Mouse (Mus musculus): ENCODE data around the gene Apoa2.
A peak's percentile ranks its signal among the peaks of the same experiment; 100 is the strongest.

Gene Apoa2

DNA sequence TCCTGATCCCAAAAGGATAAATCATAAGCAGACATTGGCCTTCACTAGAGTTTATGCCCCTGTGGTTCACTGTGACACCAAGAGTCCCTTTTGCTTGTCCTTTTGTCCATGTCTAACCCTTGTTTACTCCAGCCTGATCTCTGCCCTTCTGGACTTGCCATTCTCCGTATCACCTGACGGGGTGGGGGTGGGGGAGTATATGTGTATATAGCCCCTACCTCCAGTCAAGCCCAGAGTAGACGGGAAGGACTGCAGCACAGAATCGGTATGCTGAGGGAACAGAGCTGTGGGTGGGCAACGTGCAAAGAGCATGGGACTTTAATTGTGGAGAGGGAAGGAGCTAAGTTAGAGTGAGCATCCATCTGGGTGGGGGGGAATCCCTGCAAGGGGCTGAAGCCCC, at the start of gene Apoa2:
Apoa2 (plus strand) TSS at position 198 of the 400 bp plus-strand sequence.
- DNase-seq (ENCODE audit: low spot score in 2 of 2): no peak

GRCm38 (mm10) chr1:171179487-171180171, 45.2 kb upstream of the Apoa2 start:
- DNase-seq (ENCODE audit: low spot score in 2 of 2): no peak

DNA sequence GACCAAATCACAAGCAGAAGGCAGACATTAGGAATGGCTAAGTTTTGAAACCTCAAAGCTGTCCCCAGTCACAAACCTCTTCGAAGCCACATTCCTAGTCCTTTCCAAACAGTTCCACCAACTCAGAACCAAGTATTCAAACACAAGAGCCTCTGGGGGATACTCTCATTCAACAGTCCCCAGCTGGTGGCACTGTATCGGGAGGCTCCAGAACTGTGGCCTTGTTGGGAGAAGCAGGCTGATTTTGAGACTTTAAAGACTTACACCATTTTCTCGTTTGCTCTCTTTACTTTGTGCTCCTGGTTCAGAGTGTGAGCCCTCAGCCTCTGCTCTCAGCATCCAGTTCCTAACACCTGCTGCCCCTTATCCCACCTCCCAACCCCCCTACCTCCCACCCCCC, 41.8 kb upstream of the Apoa2 start:
- DNase-seq (ENCODE audit: low spot score in 2 of 2): no peak

DNA sequence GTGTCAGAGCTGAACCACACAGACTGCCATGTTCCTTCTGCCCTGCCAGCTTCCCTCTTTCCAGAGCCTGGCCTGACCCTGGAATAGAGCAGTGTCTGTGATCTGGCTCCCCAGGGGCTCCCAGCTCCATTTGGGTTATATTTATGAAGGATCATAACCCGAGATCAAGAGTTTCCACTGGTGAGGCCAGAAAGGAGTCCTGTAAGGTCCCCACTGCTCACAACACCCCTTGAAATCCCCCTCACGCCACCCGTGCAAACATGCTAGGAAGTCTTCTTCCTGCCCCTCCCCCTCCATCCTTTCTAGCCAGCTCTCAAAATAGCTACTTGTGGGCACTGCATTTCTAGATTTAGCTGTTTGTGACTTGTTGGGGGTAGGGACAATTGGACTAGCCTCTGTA, 41.2 kb upstream of the Apoa2 start:
- DNase-seq (ENCODE audit: low spot score in 2 of 2): no peak

DNA sequence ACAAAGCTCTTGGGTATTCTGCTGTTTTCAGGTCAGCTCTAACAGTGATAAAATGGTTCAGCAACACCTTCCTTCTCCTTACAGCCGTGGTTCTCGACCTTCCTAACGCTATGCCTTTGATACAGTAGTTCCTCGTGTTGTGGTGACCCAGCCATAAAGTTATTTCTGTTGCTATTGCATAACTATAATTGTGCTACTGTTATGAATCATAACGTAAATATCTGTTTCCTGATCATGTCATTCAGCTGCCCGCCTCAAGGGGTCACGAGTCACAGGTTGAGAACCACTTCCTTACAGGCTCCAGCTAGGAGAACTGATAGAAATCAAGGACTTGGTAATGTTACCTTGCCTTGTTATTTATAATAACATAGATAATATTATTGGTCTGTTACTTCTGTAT, 40.5 kb upstream of the Apoa2 start:
- no peak for DNase-seq (ENCODE audit: low spot score in 2 of 2)

- DNase-seq (ENCODE audit: low spot score in 2 of 2): no peak
Observed at GRCm38 (mm10) chr1:171185655-171186054, 39.2 kb upstream of the Apoa2 start.

DNA sequence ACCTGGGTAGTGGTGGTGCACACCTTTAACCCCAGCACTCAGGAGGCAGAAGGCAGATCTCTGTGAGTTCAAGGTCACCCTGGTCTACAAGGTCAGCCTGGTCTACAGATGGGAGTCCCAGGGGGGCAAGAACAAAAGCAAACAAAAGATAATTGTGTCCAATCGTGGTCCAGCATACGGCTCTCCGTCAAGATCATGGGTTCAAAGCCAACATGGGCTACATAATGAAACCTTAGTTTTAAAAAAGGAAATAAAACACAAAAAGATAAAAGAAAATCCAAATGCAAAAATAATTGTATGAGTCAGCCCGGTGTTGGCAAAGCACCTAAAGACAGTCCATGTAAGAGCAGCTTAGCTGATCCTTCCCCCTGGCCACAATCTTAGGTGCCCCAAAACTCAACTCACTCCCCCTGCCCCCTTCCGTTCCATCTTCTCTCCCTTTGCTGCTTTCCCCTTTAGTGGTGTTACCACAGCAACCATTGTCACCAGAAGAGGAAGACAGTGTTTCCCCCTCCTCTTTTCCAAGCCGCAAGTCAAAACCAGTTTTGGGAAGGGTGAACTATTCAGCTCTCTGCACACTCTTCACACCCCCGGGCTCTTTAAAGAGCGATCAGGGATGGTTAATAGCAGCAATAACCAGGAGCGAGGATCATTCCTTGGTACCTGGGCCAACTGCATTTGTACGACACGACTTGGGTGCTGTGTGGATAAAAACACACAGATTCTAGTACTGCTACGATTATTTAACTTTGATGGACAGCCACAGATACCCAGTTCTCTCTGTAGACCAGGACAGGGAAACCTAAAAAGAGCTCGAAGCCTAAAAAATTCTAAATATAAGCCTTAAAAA, 36.8 kb upstream of the Apoa2 start:
- DNase-seq (ENCODE audit: low spot score in 2 of 2): no peak

DNA sequence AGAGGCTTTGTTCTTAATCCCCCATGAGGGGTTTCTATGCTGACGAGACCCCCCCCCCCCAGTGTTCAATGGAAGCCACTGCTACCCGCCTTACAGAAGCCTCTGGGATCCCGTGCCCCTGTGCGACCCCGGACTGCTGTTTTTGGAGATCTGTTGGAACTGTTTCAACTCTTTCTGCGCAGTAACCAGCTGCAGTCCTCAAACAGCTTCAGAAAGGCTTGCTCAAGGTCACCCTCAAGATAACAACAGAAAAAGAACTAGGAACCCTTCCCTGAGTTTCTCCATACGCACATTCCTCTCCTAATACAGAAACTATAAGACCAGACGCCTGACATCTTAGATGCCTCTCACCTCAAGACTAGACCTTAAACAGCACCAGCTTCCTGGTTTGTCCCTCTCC, 35.8 kb upstream of the Apoa2 start:
- no peak for DNase-seq (ENCODE audit: low spot score in 2 of 2)

DNA sequence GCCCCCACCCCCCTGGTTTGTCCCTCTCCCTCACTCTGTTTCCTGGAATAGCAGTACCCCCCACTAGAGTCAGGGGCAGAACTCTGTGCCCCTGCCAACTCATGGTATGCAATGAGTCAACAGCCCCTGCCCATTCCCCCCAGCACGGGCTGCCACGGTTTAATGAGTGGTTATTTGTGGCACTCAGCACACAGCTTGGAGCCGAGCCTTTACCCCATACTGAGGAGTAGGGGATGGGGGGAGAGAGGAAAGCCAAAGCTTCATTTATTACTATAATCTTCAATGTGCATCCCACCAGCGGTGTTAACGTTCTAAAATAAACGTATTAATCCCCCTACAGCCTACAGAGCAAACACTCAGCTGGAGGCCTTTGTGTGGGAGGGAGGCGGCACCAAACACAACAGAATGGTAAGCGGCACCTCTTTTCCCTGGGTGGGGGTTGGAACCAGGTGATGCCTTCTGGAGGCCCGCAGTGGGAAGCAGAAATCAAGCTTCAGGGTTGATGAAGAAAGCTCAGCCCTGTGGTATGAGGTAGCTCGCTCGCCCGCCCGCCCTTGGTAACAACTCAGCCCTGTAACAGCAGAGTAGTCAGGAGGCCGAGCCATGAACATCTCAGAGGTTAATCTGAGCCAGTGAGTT, 35.3 kb upstream of the Apoa2 start:
- DNase-seq (ENCODE audit: low spot score in 2 of 2): no peak

DNA sequence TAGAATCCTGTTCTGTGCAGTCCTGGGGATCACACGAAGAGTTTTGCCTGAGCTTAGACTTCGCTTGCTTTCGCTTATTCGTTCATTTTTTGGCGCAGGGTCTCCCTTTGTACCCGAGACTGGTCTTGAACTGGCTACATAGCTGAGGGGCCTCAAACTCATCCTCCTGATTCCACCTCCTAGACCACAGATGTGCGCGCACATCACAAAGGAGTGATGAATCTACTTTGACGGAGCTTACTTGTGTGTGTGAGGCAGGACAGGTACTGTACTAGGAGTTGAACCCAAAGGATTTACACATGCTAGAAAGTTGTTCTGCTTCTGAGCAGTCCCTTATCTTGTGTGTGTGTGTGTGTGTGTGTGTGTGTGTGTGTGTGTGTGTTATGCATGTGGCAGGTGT, 34.0 kb upstream of the Apoa2 start:
- no peak for DNase-seq (ENCODE audit: low spot score in 2 of 2)

DNA sequence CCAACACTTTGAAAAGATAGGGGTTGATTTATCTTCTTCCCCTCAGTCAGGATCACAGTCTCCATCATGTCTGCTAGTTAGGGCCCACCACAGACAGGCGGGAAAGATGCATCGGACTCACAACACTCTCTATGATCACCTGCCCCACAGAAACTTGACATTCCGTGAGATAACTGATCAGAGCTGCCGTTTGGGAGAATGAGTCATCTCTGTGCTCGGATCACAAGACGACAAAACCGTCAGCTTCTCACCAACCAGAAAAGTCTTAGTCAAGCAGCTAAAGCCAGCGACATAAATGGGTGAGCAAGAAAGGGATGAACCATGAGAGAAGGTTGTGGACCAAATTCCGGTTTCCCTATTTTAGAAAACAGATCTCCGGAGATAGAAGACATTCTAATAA, 32.6 kb upstream of the Apoa2 start:
- no peak for DNase-seq (ENCODE audit: low spot score in 2 of 2)

DNA sequence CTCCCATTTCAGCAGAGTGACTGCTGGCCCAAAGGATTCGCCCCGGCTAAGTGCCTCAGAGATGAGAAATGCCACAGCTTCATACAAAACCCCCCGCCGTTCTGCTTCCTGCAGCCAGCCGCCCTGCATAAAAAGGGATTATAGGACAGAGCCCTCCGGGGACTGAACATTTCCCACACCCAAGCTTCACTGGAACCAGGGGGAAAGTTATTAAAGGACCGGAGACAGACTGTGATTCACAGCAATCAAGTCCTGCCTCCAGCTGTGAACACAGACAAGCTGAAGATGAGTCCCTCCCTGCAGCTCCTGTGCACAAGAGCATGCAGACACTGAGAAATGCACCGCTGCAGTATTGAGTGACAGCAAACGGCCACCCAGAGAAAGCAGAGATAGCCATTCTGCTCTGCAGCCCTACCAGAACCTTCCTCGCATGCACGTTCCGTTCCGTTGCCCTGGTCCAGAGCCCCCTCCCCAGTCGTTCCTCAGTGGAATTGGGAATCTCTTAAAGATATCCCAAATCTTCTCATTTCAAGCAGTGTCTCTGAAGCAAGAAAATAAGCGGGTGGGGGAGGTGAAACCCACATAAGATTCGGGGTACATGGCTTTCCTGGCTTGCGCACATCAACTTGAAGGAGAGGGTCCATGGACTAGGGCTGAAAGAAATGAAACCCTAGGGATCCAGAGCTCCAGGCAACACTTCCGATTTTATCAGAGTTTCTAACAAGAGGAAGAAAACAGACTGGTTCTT, 31.6 kb upstream of the Apoa2 start:
- no peak for DNase-seq (ENCODE audit: low spot score in 2 of 2)

GRCm38 (mm10) chr1:171193911-171194830, 30.7 kb upstream of the Apoa2 start:
- no peak for DNase-seq (ENCODE audit: low spot score in 2 of 2)

GRCm38 (mm10) chr1:171195046-171195822, 29.6 kb upstream of the Apoa2 start:
- DNase-seq (ENCODE audit: low spot score in 2 of 2): no peak

GRCm38 (mm10) chr1:171195887-171196397, 28.9 kb upstream of the Apoa2 start, which contains the start of gene Pcp4l1:
Gene Pcp4l1 (minus strand): TSS chr1:171196268.
- DNase-seq (ENCODE audit: low spot score in 2 of 2): peak; percentile 29 to 55

DNA sequence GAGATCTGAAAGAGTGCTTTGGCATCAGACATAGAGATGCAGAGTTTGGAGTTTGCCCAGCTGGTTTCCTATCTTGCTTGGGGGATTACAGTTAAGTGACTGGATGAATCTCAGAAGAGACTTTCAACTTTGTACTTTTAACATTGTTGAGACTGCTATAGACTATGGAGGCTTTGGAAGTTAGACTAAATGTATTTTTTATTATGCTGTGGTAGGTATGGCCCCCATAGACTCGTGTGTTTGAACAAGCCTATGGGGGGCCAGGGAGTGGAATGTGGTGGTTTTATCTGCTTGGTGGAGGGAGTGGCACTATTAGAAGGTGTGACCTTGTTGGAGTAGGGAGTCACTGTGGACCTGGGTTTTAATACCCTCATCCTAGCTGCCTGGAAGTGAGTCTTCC, 25.3 kb upstream of the Apoa2 start:
- DNase-seq (ENCODE audit: low spot score in 2 of 2): no peak

GRCm38 (mm10) chr1:171200769-171201168, 24.1 kb upstream of the Apoa2 start:
- no peak for DNase-seq (ENCODE audit: low spot score in 2 of 2)

- no peak for DNase-seq (ENCODE audit: low spot score in 2 of 2)
Observed at GRCm38 (mm10) chr1:171203471-171204248, 21.2 kb upstream of the Apoa2 start.

DNA sequence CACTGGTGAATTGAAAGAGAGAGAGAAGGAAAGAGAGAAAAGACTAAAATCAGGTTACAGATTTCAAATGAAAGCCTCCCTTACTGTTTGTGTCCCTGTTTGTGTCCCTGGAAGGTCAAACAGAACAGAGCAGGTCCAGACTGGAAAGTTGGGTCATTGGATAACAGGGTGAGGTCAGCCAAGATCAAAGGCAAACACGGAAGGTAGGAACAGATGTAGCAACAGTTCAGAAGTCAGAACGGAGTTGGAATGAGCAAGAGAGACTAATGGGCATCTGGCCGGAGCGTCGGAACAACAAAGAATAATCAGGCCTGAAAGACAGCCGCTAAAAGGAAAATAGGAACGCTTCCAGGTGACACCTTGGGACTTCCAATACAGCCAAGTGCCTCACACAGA, 20.6 kb upstream of the Apoa2 start:
- DNase-seq (ENCODE audit: low spot score in 2 of 2): no peak

Measured in right cerebral cortex, postnatal 36 days (tissue).